Mouse (Mus musculus) liver, adult (tissue): ENCODE results near the gene Olfr1029.

ENCODE experiments used
- GATA4 ChIP-seq: IDR thresholded peaks from 2 replicates; pipeline ENCODE4 v1.6.1; 2014; ENCODE audit warnings: mild to moderate bottlenecking, low read length; ENCODE audit not compliant: insufficient replicate concordance

Gene Olfr1029

DNA sequence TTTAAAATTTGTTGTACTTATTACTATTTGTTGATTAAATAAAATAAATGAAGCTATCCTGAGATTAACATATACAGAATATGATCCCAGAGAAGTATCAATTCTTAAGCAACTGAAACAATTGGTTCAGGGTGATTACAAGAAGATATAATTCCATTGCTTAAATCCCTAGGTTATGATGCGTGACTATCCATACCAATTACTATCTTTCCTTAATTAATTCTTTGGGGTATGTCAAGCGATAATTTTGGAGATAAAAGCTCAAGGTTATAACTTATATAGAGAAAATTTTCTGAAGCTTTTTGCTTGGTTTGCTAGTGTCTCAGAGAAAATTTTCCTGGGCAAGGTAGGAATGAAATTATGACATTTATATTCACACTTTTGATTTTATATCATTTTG lies at the start of gene Olfr1029:
Olfr1029 (plus strand) TSS at position 301 of the 400 bp plus-strand sequence.
- TF ChIP-seq GATA4, result no peak

DNA sequence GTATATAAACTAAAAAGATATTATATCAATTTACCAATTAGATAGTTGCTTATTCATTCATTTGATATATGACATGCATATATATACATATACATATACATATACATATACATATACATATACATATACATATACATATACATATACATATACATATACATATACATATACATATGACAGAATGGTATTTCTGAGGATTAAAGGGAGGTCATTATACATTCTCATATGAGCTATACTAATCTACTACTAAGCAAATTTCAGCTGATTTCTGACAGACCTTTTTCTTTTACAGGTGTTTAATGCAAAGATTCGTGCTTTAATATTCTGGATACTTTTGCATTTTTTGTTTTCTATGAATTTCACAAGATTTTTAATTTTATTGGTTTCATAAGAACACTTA lies 23.6 kb upstream of the Olfr1029 start, which contains the start of gene Olfr1028:
Olfr1028 (plus strand) TSS at position 301 of the 400 bp plus-strand sequence.
- TF ChIP-seq GATA4, result no peak

DNA sequence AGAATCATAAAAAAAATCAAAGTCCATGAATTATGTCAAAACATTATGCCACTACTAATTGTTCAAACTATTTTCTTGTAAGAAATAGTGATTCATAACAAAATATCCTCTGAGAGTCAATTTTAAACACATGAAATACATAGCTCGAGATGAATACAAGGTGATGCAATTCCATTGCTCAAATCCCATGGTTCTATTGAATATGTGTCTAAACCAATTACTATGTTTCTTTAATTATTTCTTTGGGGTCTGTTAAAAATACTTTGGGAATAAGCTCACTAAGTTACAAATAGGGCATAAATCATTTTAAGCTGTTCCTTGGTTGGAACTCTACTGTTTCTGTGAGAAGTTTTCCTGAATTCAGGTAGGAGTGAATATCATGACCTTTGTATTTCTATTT lies 5.3 kb downstream of the Olfr1029 start, which contains the start of gene Olfr1030:
Olfr1030 (plus strand) TSS at position 301 of the 400 bp plus-strand sequence.
- TF ChIP-seq GATA4, result no peak

DNA sequence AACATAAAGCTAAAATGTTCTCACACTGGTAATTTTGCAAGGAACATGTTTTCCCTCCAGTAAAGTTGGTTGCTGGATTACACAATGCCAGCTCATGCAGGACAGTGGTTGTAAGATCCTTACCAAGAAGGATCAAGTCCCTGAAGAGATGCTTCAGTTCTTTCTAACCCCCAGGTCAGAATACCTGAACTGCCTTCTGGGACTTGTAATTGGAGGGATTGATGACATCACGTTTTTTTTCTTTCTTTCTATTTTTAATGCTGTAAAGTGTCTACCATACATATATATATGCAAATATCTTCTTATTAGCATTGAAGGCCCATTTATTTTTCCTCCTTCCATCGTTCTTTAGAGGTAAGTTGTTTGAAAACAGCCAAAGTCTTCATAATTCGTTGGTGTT lies 16.3 kb downstream of the Olfr1029 start, which contains the start of gene Olfr1031:
Olfr1031 (plus strand) TSS at position 301 of the 400 bp plus-strand sequence.
- no peak for TF ChIP-seq GATA4

DNA sequence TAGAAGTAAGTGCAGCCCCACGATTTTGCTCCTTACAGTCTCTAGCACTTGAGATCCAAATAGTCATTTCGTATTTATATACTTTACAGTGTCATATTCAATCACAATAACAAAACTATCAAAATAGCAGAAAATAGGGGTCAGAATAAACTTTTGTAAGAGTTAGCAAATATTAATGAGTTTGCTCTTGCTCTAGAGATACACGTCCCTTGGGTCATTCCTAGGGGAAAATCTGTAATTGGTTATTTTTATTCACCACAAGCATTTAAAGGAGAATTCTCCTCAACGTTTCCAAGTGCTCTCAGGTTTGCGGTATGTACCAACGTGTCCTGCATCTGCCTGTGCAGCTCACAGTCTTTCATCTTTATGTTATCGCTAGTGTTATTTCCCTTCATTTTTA lies 31.5 kb downstream of the Olfr1029 start, which contains the start of gene Olfr1032:
Olfr1032 (plus strand) TSS at position 301 of the 400 bp plus-strand sequence.
- TF ChIP-seq GATA4, result no peak

DNA sequence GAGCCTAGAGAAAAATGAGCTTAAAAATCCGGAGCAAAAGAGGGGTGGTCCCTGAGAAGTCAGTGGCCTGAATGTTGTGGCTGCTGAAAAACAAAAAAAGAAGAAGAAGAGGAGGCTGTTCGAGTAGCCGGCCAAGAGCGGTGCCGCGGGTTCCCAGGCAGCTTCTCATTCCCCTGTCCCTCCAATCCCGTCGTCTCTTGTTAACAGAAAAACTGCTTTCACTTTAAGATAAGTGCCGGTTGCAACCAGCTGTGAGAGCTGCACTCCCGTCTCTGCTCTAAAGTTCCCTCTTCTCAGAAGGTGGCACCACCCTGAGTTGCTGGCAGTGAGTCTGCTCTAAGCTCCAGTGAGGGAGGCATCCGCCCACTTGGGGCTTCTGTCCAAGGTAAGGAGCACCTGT lies 46.7 kb downstream of the Olfr1029 start, which contains the start of gene Olfr1033:
Olfr1033 (plus strand) TSS at position 228 of the 400 bp plus-strand sequence.
- TF ChIP-seq GATA4, result 0 out of 2 replicates have a peak, but pooled peaks have one; percentile 24
